Mouse (Mus musculus) midbrain, postnatal 0 days (tissue): ENCODE results near the gene Tars2. TPM values are rescaled to one million over a fixed set of nuclear protein-coding genes. Genes with fewer than 3 reads are reported as not detected.

Experiments
- ATAC-seq: fragments of 200-750 bp; cut with Nextera tagmentation; 2 replicates; pipeline ENCODE4 v1.8.0; 2017; ENCODE audit warnings: moderate number of reproducible peaks, mild to moderate bottlenecking, moderate TSS enrichment, moderate library complexity; ENCODE audit not compliant: low FRiP score
- DNase-seq: peaks from one replicate; pipeline ENCODE4 v3.0.0-alpha.2; 2015; ENCODE audit warnings: low spot score
- H3K27ac ChIP-seq: fragments of 300-500 bp; sonication (generic); 2 replicates; pipeline ENCODE4 v1.5.1; 2014; ENCODE audit warnings: low read depth, mild to moderate bottlenecking, low read length, mixed read lengths
- H3K27me3 ChIP-seq: fragments of 300-500 bp; sonication (generic); 2 replicates; pipeline ENCODE4 v1.6.1; 2014; ENCODE audit warnings: low read length, control low read depth, mixed read lengths; ENCODE audit not compliant: insufficient read depth
- H3K36me3 ChIP-seq: fragments of 300-500 bp; sonication (generic); 2 replicates; pipeline ENCODE4 v1.6.1; 2014; ENCODE audit warnings: low read length, control low read depth, mixed read lengths; ENCODE audit not compliant: insufficient read depth
- H3K4me1 ChIP-seq: fragments of 300-500 bp; sonication (generic); 2 replicates; pipeline ENCODE4 v1.6.1; 2014; ENCODE audit warnings: mild to moderate bottlenecking, control low read depth, antibody characterized with exemption, low read length, mixed read lengths; ENCODE audit not compliant: insufficient read depth
- H3K4me2 ChIP-seq: fragments of 300-500 bp; sonication (generic); 2 replicates; pipeline ENCODE4 v1.6.1; 2014; ENCODE audit warnings: low read depth, mild to moderate bottlenecking, low read length, mixed read lengths; ENCODE audit not compliant: poor library complexity, severe bottlenecking
- H3K4me3 ChIP-seq: fragments of 300-500 bp; sonication (generic); 2 replicates; pipeline ENCODE4 v1.5.1; 2014; ENCODE audit warnings: low read depth, mild to moderate bottlenecking, low read length, moderate library complexity
- H3K9ac ChIP-seq: fragments of 300-500 bp; sonication (generic); replicated peaks from 2 replicates; pipeline ENCODE4 v1.6.1; 2014; ENCODE audit warnings: mild to moderate bottlenecking, low read length, moderate library complexity, mixed read lengths; ENCODE audit not compliant: poor library complexity, severe bottlenecking
- H3K9me3 ChIP-seq: fragments of 300-500 bp; sonication (generic); 2 replicates; pipeline ENCODE4 v1.6.1; 2016; ENCODE audit warnings: low read length, control low read depth
- CTCF ChIP-seq: IDR thresholded peaks from 2 replicates; pipeline ENCODE4 v1.5.1; 2016; ENCODE audit warnings: antibody characterized with exemption, mild to moderate bottlenecking
- WGBS: fragments of 180-500 bp; shearing (Covaris S2); extraction: QIAGEN DNeasy Blood & Tissue Kit; methylation state at CpG from one replicate; pipeline ENCODE4 v1.1.7; 2014; 5-methylcytosine and 5-hydroxymethylcytosine counted together
- polyA plus RNA-seq: library from polyadenylated mRNA; unstranded; fragments of >200 nt; fragmentation: Nextera tagmentation; extraction: Ambion mirVana; gene quantifications from 2 replicates; pipeline ENCODE4 v1.2.1, GENCODE M21; 2015
- total RNA-seq: library from RNA; depleted of rRNA; stranded (reverse); fragments of >200 nt; gene quantifications from 2 replicates; pipeline ENCODE4 v1.2.3, GENCODE M21; 2014

Tars2 gene
- total and polyA plus RNA-seq, 2 experiments from 2014 or later: 39.8 to 40.8 TPM

DNA sequence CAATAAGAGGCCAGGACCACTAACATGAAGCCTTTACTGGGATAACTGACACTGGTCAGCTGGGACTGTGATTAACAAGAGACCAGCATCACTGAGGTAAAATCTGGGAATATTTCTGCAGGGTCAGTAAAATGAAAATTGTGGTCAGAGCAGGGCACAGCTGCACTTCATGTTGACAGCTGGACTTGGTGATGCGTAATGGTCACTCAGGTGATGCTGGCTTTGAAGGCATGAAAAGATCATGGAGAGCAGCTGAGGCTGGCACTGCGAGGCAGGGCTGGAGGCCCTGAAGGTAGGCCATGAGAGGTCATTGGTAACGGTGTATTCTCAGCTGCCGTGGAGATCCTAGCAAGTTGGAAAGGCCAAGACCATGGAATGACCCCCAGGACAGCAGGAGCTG, 61.7 kb downstream of the Tars2 start:
- DNase-seq (no peak), ATAC-seq (no peak)
- H3K9me3 ChIP-seq: no peaks in the 10 kb centered on the region
- WGBS: 93% methylated on average over 4 of the region's 4 CpGs
- no peak overlapping the region for H3K9ac ChIP-seq
- H3K4me3 ChIP-seq: no peak overlapping the region
- peaks cover 4% of the 10 kb centered on the region; the same call in 1 of the 2 replicates for H3K4me1 ChIP-seq
- H3K4me2 ChIP-seq: no peak overlapping the region
- H3K27ac ChIP-seq: no peak overlapping the region
- H3K27me3 ChIP-seq: no peaks in the 10 kb centered on the region
- TF ChIP-seq CTCF: no peak
- H3K36me3 ChIP-seq: no peaks in the 10 kb centered on the region

- no peaks in the 10 kb centered on the region for H3K9me3 ChIP-seq
- ATAC-seq: no peak
- no peak for DNase-seq
Observed at GRCm38 (mm10) chr3:95696360-95696759, 63.6 kb downstream of the Tars2 start.

DNA sequence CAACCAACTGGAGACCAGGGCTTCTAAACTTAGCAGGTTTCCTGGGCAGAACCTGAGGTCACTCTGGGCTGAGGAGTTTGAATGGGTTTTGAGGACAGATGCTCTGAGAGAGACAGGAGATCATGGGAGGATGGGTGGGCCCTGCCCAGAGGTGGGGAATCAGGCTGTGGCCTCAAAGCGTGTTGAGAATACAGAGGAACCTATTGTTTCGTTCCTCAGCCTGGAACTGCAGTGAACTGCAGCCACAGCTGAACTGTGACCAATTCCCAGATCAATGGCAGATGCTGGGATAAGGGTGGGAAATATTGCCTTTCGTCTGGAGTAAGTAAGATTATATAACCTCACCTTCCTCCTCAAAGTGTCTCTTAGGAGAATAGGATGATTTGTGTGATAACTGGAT, 64.2 kb downstream of the Tars2 start:
- Histone ChIP-seq H3K27ac (no peak overlapping the region), H3K4me1 (no peaks in the 10 kb centered on the region), H3K27me3 (no peaks in the 10 kb centered on the region), H3K9ac (no peak overlapping the region), H3K9me3 (no peaks in the 10 kb centered on the region), H3K4me2 (no peak overlapping the region), H3K4me3 (no peak overlapping the region), H3K36me3 (no peaks in the 10 kb centered on the region)
- no peak for TF ChIP-seq CTCF
- ATAC-seq (no peak), DNase-seq (no peak)
- 31% methylated on average over 3 of the region's 3 CpGs for WGBS

More at GRCm38 (mm10) chr3:95696360-95696759, 63.6 kb downstream of the Tars2 start:
- Histone ChIP-seq H3K27me3 (no peaks in the 10 kb centered on the region), H3K27ac (no peak overlapping the region), H3K36me3 (no peaks in the 10 kb centered on the region), H3K4me2 (no peak overlapping the region), H3K4me1 (no peaks in the 10 kb centered on the region), H3K4me3 (no peak overlapping the region), H3K9ac (no peak overlapping the region)
- WGBS: 29% methylated on average over 7 of the region's 7 CpGs
- no peak for TF ChIP-seq CTCF

DNA sequence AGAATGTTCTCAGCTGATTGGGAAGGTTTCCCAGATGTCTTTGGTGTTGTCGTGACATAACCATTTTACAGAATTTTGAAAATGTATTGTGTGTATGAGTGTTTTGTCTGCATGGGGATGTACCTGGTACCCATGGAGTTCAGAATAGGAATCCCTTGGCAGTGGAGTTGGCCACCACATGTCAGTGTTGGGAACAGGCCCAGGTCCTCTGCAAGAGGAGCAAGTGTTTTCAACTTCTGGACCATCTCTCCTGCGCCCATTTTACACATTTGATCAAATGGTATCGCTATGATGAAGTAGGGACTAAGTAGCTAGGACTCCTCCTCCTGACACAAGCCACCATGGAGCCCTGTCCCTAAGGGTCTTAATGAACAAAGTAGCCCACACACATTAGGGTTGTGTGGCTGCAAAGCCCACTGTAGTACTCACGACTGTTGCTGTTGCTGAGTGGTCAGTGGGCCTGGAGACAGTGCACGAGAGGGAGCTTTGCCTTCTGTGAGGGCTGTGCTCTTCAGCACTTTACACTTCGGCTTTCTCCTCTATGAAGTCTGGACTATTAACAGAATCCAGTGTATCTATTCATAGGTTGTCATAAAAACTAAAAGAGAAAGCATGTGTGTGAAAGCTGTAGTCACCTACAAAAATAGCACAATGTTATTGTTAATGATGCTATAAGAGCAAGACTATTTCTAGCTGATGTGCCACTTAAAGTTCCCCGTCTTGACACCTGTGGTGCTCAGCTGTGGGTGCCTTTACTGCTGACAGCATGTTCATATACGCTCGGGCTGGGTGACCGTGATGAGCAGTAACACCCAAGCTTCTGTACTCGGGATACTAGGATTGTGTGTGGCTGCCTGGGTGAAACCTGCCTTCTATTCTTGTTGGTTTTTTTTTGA, 65.0 kb downstream of the Tars2 start:
- Histone ChIP-seq H3K9ac (no peak overlapping the region), H3K4me1 (no peaks in the 10 kb centered on the region), H3K4me2 (no peak overlapping the region), H3K36me3 (no peaks in the 10 kb centered on the region), H3K4me3 (no peak overlapping the region), H3K9me3 (no peaks in the 10 kb centered on the region), H3K27ac (no peak overlapping the region), H3K27me3 (no peaks in the 10 kb centered on the region)
- ATAC-seq (no peak), DNase-seq (no peak)
- WGBS: 90% methylated on average over 11 of the region's 11 CpGs
- no peak for TF ChIP-seq CTCF

DNA sequence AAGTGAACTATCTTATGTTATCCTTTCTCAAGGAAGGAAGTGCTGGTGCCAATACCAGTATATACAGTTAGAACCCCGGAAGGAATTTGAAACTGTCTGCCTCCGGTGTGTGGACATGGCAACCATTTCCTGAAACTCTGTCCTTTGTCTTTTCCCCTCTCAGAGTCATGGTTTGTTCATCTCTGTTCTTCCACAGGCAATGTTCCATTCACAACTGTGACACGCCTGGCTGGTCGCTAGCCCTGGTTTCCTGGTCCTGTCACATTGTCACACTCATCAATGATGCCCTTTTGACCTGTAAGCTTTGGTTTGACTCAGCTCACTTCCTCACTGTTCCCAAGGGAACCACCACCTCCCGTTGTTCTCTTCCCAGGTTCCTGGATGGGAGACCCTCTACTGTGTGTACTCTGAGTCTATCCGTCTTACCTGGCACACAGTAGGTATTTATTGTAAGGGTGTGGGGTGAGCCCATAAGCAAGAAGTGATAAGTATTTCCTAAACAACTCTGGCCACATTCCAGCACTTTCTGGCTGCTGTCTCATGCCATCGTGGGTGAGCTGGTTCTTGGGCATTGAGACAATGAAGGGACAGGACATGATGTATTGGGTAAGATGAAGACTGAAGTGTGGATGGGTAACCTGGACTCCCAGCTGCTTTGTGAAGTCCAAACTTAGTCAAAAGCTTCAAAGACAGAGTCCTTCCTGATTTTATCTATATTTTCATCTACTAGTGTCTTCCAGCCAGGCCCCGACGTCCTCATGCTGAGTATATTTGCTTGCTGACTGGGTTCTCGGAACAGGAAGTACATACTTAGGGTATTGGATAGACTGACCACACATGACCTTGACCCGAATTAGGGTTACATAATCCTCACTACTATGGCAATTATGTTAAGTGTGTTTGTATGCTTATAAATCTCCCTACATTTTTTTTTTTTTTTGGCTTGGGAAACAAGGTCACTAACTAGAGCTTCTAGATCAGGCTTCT, 65.9 kb downstream of the Tars2 start:
- no peak for ATAC-seq
- DNase-seq: no peak
- no peaks in the 10 kb centered on the region for H3K36me3 ChIP-seq
- H3K9me3 ChIP-seq: no peaks in the 10 kb centered on the region
- H3K9ac ChIP-seq: no peak overlapping the region
- 66% methylated on average over 11 of the region's 11 CpGs for WGBS
- H3K4me2 ChIP-seq: no peak overlapping the region
- no peak overlapping the region for H3K27ac ChIP-seq
- TF ChIP-seq CTCF: no peak
- H3K4me3 ChIP-seq: no peak overlapping the region
- no peaks in the 10 kb centered on the region for H3K4me1 ChIP-seq
- H3K27me3 ChIP-seq: no peaks in the 10 kb centered on the region
